Mouse (Mus musculus) layer of hippocampus, adult 2 months (tissue): ENCODE data around the gene Rnf216. TPM values are rescaled to one million over a fixed set of nuclear protein-coding genes. Genes with fewer than 3 reads are reported as not detected.
"Not testable (repeated sequence)": the region's sequence is repeated elsewhere in the genome, so short reads cannot be mapped to it uniquely, and the experiment has no call there.

Experiments used
- DNase-seq, 2 experiments: peaks; one replicate each; pipeline ENCODE4 v3.0.0; 2022; ENCODE audit warnings: low spot score in 2 of 2
- H3K27ac ChIP-seq: fragments of 200-600 bp; 2 replicates; pipeline ENCODE4 v1.8.1; 2022
- H3K4me3 ChIP-seq: fragments of 200-600 bp; 2 replicates; pipeline ENCODE4 v1.8.1; 2022; ENCODE audit warnings: mild to moderate bottlenecking
- CTCF ChIP-seq: fragments of 200-600 bp; conservative IDR thresholded peaks from 2 replicates; pipeline ENCODE4 v1.8.1; 2022; ENCODE audit warnings: antibody characterized with exemption, mild to moderate bottlenecking, moderate library complexity
- long read RNA-seq, 2 experiments: library from polyadenylated mRNA; stranded (forward); transcript quantifications; one replicate each; pipeline ENCODE4 v2.0.0; 2021; ENCODE audit warnings: borderline mapping rate in 2 of 2
- total RNA-seq, 2 experiments: library from RNA; stranded (reverse); gene quantifications; 2 replicates each; pipeline ENCODE4 v1.2.3; 2021

The Rnf216 gene
- 10 to 100 TPM; 47.8 to 52.5 TPM for total RNA-seq
- long read RNA-seq, experiment 1, full-length matches to known transcripts = 6 of 17 reads
- long read RNA-seq, experiment 1, partial matches to known transcripts = 1 of 17 reads
- long read RNA-seq, experiment 1, other reads (novel, unspliced or antisense) = 10 of 17 reads
- long read RNA-seq, experiment 2, full-length matches to known transcripts = 8 of 15 reads
- long read RNA-seq, experiment 2, partial matches to known transcripts = 0 of 15 reads
- long read RNA-seq, experiment 2, other reads (novel, unspliced or antisense) = 7 of 15 reads

DNA sequence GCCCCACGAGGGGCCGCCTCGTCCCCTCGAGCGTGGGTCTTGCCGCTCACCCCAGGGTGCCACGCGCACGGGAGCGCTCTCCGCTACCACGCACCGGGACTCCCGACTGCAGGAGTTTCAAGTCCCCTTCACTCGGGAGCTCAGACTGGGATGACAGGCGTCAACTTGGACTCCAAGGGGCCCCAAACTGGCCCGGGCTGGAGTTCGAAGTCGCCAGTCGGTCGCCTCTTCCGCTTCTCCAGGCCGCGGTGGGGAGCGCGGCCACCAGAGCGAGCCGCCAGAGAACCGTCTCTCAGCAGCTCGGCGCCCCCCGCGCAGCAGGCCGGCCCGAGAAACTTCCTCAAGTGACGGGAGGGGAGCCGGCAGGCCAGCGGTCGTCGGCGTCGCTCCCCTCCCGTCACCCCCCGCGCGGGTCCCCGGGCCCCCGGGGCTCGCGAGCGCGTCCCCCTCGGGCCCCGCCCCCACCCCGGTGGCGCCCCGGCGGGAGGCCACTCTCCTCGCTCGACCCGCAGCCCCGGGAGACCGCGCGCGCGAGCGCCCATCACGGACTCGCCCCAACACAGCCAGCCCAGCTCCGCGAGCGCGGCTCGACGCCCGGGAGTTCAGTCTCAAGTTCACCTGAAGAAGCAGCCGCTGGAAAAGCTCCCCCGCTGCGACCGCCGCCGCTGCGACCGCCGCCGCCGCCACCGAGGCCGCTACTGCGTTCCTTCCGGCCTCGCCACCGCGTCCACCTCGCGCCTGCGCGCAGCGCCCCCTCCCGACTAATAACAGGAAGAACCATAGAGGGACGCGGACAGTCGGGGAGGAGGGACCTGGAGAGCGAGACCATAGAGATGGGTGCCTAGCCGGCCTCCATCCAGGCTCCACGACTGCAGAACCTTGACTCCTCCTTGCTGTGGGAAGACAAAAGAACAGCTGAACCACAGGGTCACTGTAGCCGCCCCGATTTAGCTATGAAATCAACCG is at the start of gene Rnf216:
Gene Rnf216, minus strand, starts transcription at position 714 of the 966 bp plus-strand sequence.
- Histone ChIP-seq H3K4me3 (peak within 1 kb of the TSS; percentile 90), H3K27ac (peak within 1 kb of the TSS; percentile 94)
- TF ChIP-seq CTCF = peak; percentile 88
- peak; percentile 95 to 96 for DNase-seq

GRCm38 (mm10) chr5:143155534-143155933 is 42.7 kb upstream of the Rnf216 start:
- no peak for TF ChIP-seq CTCF
- no peak overlapping the region for H3K27ac ChIP-seq
- no peak overlapping the region for H3K4me3 ChIP-seq
- DNase-seq = no peak

GRCm38 (mm10) chr5:143153756-143154155 is 41.0 kb upstream of the Rnf216 start:
- no peak overlapping the region for H3K27ac ChIP-seq
- no peak for DNase-seq
- no peak overlapping the region for H3K4me3 ChIP-seq
- no peak for TF ChIP-seq CTCF

- H3K27ac ChIP-seq = no peak overlapping the region
- DNase-seq = no peak
- no peak overlapping the region for H3K4me3 ChIP-seq
- no peak for TF ChIP-seq CTCF
Measured at GRCm38 (mm10) chr5:143150044-143150443, 37.2 kb upstream of the Rnf216 start.

- no peak for DNase-seq
- TF ChIP-seq CTCF = peak; percentile 40
- no peak overlapping the region for H3K27ac ChIP-seq
- H3K4me3 ChIP-seq = no peak overlapping the region
Measured at GRCm38 (mm10) chr5:143149536-143149935, 36.7 kb upstream of the Rnf216 start.

GRCm38 (mm10) chr5:143148661-143149060 is 35.9 kb upstream of the Rnf216 start:
- DNase-seq = no peak
- TF ChIP-seq CTCF = no peak
- Histone ChIP-seq H3K27ac (no peak overlapping the region), H3K4me3 (no peak overlapping the region)

DNA sequence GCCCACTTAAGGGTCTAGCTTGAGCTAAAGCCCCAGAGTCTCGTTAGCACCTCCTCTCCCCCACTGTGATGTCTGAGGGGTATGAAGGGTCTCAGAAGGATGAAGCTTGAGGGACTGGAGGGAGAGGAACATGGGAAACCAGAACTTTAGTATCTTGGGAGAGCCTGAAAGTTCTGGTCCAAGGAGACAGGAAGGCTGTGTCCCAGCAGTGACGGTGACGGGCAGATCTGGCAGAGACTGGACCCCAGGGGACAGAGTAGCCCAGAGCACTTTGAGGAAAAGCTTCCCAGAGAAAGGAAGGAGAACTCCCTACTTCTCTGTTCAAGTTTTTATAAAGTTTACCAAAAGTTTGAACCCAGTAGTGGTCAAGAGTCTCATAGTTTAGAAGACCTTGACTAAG is 34.7 kb upstream of the Rnf216 start, which contains the start of gene Olfr718-ps1:
Gene Olfr718-ps1, minus strand, starts transcription at position 101 of the 400 bp plus-strand sequence.
- Histone ChIP-seq H3K4me3 (no peak within 1 kb of the TSS), H3K27ac (no peak within 1 kb of the TSS)
- DNase-seq = no peak
- no peak for TF ChIP-seq CTCF

GRCm38 (mm10) chr5:143137580-143137979 is 24.8 kb upstream of the Rnf216 start:
- Histone ChIP-seq H3K27ac (no peak overlapping the region), H3K4me3 (no peak overlapping the region)
- TF ChIP-seq CTCF = no peak
- DNase-seq = no peak

DNA sequence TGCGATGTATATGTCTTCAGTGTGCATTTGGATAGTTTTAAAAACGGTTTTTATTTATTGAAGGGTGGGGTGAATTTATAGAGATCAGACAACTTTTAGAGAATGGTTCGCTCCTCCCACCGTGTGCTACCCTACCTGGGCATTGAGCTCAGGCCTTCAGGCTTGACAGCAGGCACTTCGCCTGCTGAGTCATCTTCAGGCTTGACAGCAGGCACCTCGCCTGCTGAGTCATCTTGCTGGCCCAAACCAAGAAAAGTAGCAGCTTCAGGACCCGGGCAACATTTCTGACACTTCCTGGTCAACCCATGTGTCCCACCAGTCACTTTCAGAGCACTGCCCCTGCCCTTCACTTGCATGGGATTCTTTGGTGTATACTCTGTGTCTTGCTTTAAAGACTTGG is 22.2 kb upstream of the Rnf216 start:
- Histone ChIP-seq H3K4me3 (no peak overlapping the region), H3K27ac (no peak overlapping the region)
- no peak for DNase-seq
- TF ChIP-seq CTCF = no peak

- not testable (repeated sequence) for H3K4me3 ChIP-seq, H3K27ac ChIP-seq, DNase-seq
Measured at GRCm38 (mm10) chr5:143134216-143135010, 21.6 kb upstream of the Rnf216 start.

DNA sequence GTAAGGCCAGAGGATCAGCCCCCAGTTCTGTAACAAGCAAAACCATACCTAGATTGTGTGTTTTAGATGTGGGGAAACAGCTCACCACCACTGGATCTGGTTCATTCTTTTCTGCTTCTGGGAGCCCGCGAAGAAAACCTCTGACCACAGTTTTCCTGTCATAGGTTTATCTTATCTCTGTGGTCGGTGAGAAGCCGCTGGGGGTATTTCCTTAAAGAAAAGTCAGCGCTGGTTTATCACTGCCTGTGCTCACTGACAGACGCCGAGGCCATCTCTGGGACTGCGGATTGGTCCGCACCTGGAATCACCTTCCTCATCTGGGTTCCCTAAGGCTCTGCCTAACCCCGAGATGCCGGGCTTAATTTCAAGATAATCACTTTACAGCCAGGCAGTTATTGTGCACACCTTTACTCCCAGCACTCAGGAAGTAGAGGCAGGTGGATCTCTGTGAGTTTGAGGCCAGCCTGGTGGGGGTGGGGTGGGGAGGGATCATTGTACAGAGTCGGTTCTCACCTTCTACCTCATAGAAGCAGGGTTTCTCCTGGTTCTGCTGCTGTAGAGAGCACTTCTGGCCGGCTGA is 20.2 kb upstream of the Rnf216 start:
- Histone ChIP-seq H3K27ac (no peak overlapping the region), H3K4me3 (no peak overlapping the region)
- no peak for TF ChIP-seq CTCF
- no peak for DNase-seq

DNA sequence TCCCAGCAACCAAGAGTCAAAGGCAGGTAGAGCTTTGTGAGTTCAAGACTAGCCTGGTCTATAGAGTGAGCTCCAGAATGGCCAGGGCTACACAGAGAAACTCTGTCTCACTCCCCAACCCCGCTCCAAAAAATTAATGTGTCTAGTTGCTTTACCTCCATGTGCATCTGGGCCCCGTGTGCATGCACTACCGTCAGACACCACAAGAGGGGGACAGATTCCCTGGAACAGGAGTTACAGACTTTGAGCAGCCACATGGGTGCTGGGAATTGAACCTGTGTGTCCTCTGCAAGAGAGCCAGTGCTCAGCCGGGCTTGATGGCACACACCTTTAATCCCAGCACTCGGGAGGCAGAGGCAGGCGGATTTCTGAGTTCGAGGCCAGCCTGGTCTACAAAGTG is 17.5 kb upstream of the Rnf216 start:
- Histone ChIP-seq H3K27ac (no peak overlapping the region), H3K4me3 (no peak overlapping the region)
- DNase-seq = no peak
- peak; percentile 53 for TF ChIP-seq CTCF
